Mouse (Mus musculus): ENCODE data around the gene Kl.

GRCm38 (mm10) chr5:151002051-151002450 is 49.6 kb downstream of the Kl start:
- no peak for TF ChIP-seq POLR2A (IDR thresholded peaks at IDR 0.05; ENCODE audit: low read depth, low read length)
- no peak for TF ChIP-seq CTCF (IDR thresholded peaks at IDR 0.05; ENCODE audit: extremely low read depth, insufficient read length, insufficient replicate concordance, low read depth, low read length)

Measured in small intestine, adult 2 months (tissue).